Mouse (Mus musculus): ENCODE results near the gene Rassf10.

- no peak for TF ChIP-seq EP300 (IDR thresholded peaks at IDR 0.05)
- no peak for TF ChIP-seq CTCF (IDR thresholded peaks at IDR 0.05)
Observed at GRCm38 (mm10) chr7:112906848-112907247, 46.9 kb upstream of the Rassf10 start.
